11 mouse cellular contexts compared by ENCODE assay signal in genomic region chr14:23854946-23855345, GRCm38 (mm10).
DNase-seq lines count a peak whose midpoint lies in the region; TF ChIP-seq lines count a peak whose summit lies in the region.
"Had no signal": no experiment of that assay in that cellular context is flagged by ENCODE, and none has a peak within 500 bp of the region (broad histone marks: within the 10 kb centered on the region; RNA-seq: fewer than 3 reads in every experiment).

No protein-coding gene starts in this region.

- no peaks in the 10 kb centered on the region for H3K27me3 ChIP-seq in cerebellum, adult 2 months (ENCODE audit: control insufficient read depth, insufficient read depth, low read length)

- intact Hi-C loops in left cerebral cortex, adult 2 months (cut with DNase I): no loop called here

- 49% methylated on average over 2 of the region's 2 CpGs for WGBS in cerebellum, adult 2 months

- H3K4me3 ChIP-seq in left cerebral cortex, adult 2 months: no peak overlapping the region
- H3K4me3 ChIP-seq in cerebellum, adult 2 months (replicated peaks; ENCODE audit: insufficient read depth, low read depth, low read length): no peak overlapping the region
- H3K4me3 ChIP-seq: forebrain, embryonic 10.5 days had no signal

- DNase-seq in left cerebral cortex, adult 2 months (ENCODE audit: extremely low spot score in 1 of 2, low spot score in 2 of 2): no peak
- no peak for DNase-seq in left cerebral cortex, adult 11 months (ENCODE audit: low spot score)
- DNase-seq in adrenal gland, postnatal 14 days: peak; percentile 72
- DNase-seq in heart, postnatal 4 days: peak; percentile 14
- peak; percentile 51 to 64 for DNase-seq in lung, postnatal 4 days
- DNase-seq in cerebellum, adult 2 months: no peak
- no peak for DNase-seq in spleen, postnatal 10 days (ENCODE audit: low spot score in 2 of 2)
- DNase-seq: cerebellum, adult 11 months; liver; thymus, postnatal 4 days had no signal

- no peak for TF ChIP-seq POLR2A in cerebellum, adult 2 months (IDR thresholded peaks at IDR 0.05; ENCODE audit: borderline replicate concordance, insufficient read depth, low read length)

- H3K4me1 ChIP-seq in cerebellum, adult 2 months (ENCODE audit: control insufficient read depth, insufficient read depth, low read length): no peaks in the 10 kb centered on the region
- H3K4me1 ChIP-seq: forebrain, embryonic 10.5 days had no signal

- H3K27ac ChIP-seq in left cerebral cortex, adult 2 months: peak overlapping the region; percentile 19; the same call in 1 of the 2 replicates
- H3K27ac ChIP-seq in cerebellum, adult 2 months (ENCODE audit: insufficient read depth, low read length): no peak overlapping the region
- H3K27ac ChIP-seq: forebrain, embryonic 10.5 days had no signal

- TF ChIP-seq CTCF in left cerebral cortex, adult 2 months (IDR thresholded peaks at IDR 0.05): no peak
- no peak for TF ChIP-seq CTCF in cerebellum, adult 2 months (IDR thresholded peaks at IDR 0.05; ENCODE audit: borderline replicate concordance, insufficient read depth, low read depth, low read length)

Comparison
In these comparisons a context has a peak if more than half of its experiments do, and no peak if none do; other contexts are left out.
1. DNase-seq: peak in adrenal gland, postnatal 14 days (single experiment), heart, postnatal 4 days (single experiment) and lung, postnatal 4 days (2 of 2); none in left cerebral cortex, adult 2 months (0 of 2), left cerebral cortex, adult 11 months (single experiment), cerebellum, adult 2 months (0 of 2) and spleen, postnatal 10 days (0 of 2).